Comparison of ENCODE assay signal across 19 mouse cellular contexts in genomic region chr11:51443818-51444217, GRCm38 (mm10).
A peak's percentile ranks its signal among the peaks of the same experiment; 100 is the strongest.
DNase-seq lines count a peak whose midpoint lies in the region; ATAC-seq and TF ChIP-seq lines count a peak whose summit lies in the region.
"Had no signal": no experiment of that assay in that cellular context is flagged by ENCODE, and none has a peak within 500 bp of the region (broad histone marks: within the 10 kb centered on the region; RNA-seq: fewer than 3 reads in every experiment).

No protein-coding gene starts in this region.

- H3K36me3 ChIP-seq in embryonic facial prominence, embryonic 15.5 days: no peaks in the 10 kb centered on the region
- peaks cover 9% of the 10 kb centered on the region for H3K36me3 ChIP-seq in embryonic facial prominence, embryonic 10.5 days (replicated peaks)
- no peaks in the 10 kb centered on the region for H3K36me3 ChIP-seq in G1E (replicated peaks)
- H3K36me3 ChIP-seq in liver, postnatal 0 days (replicated peaks; ENCODE audit: insufficient read depth, low read length): no peaks in the 10 kb centered on the region
- H3K36me3 ChIP-seq: heart, embryonic 12.5 days; hindbrain, embryonic 13.5 days; kidney, embryonic 15.5 days; limb, embryonic 13.5 days; midbrain, embryonic 15.5 days had no signal

- 57% methylated on average over 2 of the region's 2 CpGs for WGBS in embryonic facial prominence, embryonic 15.5 days
- WGBS in embryonic facial prominence, embryonic 10.5 days: 76% methylated on average over 2 of the region's 2 CpGs
- WGBS in liver, postnatal 0 days (ENCODE audit: insufficient replicate concordance): 38% methylated on average over 2 of the region's 2 CpGs

- DNase-seq in embryonic facial prominence, embryonic 10.5 days (ENCODE audit: low spot score): no peak
- DNase-seq in G1E (ENCODE audit: low spot score) (peak; percentile 13), liver (peak; percentile 82)
- no peak for DNase-seq in liver, postnatal 0 days
- DNase-seq in left cerebral cortex, postnatal 25 days (ENCODE audit: low spot score in 2 of 2): no peak
- DNase-seq in urinary bladder, postnatal 4 days (ENCODE audit: low spot score in 2 of 2): no peak
- no peak for DNase-seq in left cerebral cortex, postnatal 36 days (ENCODE audit: low spot score in 2 of 2)
- DNase-seq: cerebellum, adult 2 months; heart, postnatal 14 days; right cerebral cortex, postnatal 25 days had no signal

- TF ChIP-seq CTCF in G1E (IDR thresholded peaks at IDR 0.05; ENCODE audit: low read depth, low read length): no peak
- TF ChIP-seq CTCF in liver, postnatal 0 days (IDR thresholded peaks at IDR 0.05; ENCODE audit: low read depth): no peak

- H3K4me1 ChIP-seq in embryonic facial prominence, embryonic 15.5 days: peaks cover 6% of the 10 kb centered on the region; the same call in 1 of the 2 replicates
- H3K4me1 ChIP-seq in embryonic facial prominence, embryonic 10.5 days: peaks cover 15% of the 10 kb centered on the region
- H3K4me1 ChIP-seq in G1E (ENCODE audit: insufficient read depth, low read depth, low read length): peaks cover 30% of the 10 kb centered on the region
- H3K4me1 ChIP-seq in liver, postnatal 0 days (ENCODE audit: insufficient read depth): no peaks in the 10 kb centered on the region
- H3K4me1 ChIP-seq: kidney, embryonic 15.5 days; megakaryocyte, embryonic 14.5 days; midbrain, embryonic 15.5 days had no signal

- H3K4me3 ChIP-seq in embryonic facial prominence, embryonic 15.5 days (replicated peaks): no peak overlapping the region
- H3K4me3 ChIP-seq in embryonic facial prominence, embryonic 10.5 days: no peak overlapping the region
- no peak overlapping the region; the same call in 1 of the 2 replicates for H3K4me3 ChIP-seq in G1E (ENCODE audit: low read depth, low read length)
- H3K4me3 ChIP-seq in liver, postnatal 0 days (ENCODE audit: low read depth, low read length): no peak overlapping the region
- H3K4me3 ChIP-seq: heart, embryonic 12.5 days; hindbrain, embryonic 13.5 days; kidney, embryonic 15.5 days; limb, embryonic 13.5 days; megakaryocyte, embryonic 14.5 days; midbrain, embryonic 15.5 days had no signal

- H3K9me3 ChIP-seq in embryonic facial prominence, embryonic 15.5 days (replicated peaks): no peaks in the 10 kb centered on the region
- H3K9me3 ChIP-seq in embryonic facial prominence, embryonic 10.5 days: no peaks in the 10 kb centered on the region
- H3K9me3 ChIP-seq in G1E (replicated peaks): no peaks in the 10 kb centered on the region
- H3K9me3 ChIP-seq in liver, postnatal 0 days (ENCODE audit: low read length): no peaks in the 10 kb centered on the region
- H3K9me3 ChIP-seq: hindbrain, embryonic 13.5 days; kidney, embryonic 15.5 days; limb, embryonic 13.5 days; megakaryocyte, embryonic 14.5 days; midbrain, embryonic 15.5 days had no signal

- no peak overlapping the region for H3K27ac ChIP-seq in embryonic facial prominence, embryonic 15.5 days (replicated peaks)
- H3K27ac ChIP-seq in embryonic facial prominence, embryonic 10.5 days (replicated peaks): no peak overlapping the region
- H3K27ac ChIP-seq in liver, postnatal 0 days (ENCODE audit: low read depth): peak overlapping the region; percentile 29; the same call in 1 of the 2 replicates
- H3K27ac ChIP-seq: hindbrain, embryonic 13.5 days; kidney, embryonic 15.5 days; limb, embryonic 13.5 days; midbrain, embryonic 15.5 days had no signal

- ATAC-seq in embryonic facial prominence, embryonic 15.5 days (ENCODE audit: insufficient number of reproducible peaks, low FRiP score, low TSS enrichment, low read depth): 0 out of 2 replicates have a peak, but pooled peaks have one; percentile 34
- no peak for ATAC-seq in G1E (ENCODE audit: extremely low read depth, insufficient number of reproducible peaks, low FRiP score, poor library complexity, severe bottlenecking)
- peak; percentile 85 for ATAC-seq in liver, postnatal 0 days
- ATAC-seq: forebrain, embryonic 16.5 days; inflammation-experienced regulatory T-cells, adult 6 months; midbrain, embryonic 15.5 days had no signal

- no peak overlapping the region for H3K4me2 ChIP-seq in embryonic facial prominence, embryonic 15.5 days (replicated peaks)
- H3K4me2 ChIP-seq in liver, postnatal 0 days (ENCODE audit: low read depth, low read length): peak overlapping the region; percentile 29; the same call in 1 of the 2 replicates
- H3K4me2 ChIP-seq: heart, embryonic 12.5 days; hindbrain, embryonic 13.5 days; kidney, embryonic 15.5 days; limb, embryonic 13.5 days; midbrain, embryonic 15.5 days had no signal

- H3K27me3 ChIP-seq in embryonic facial prominence, embryonic 15.5 days: no peaks in the 10 kb centered on the region
- no peaks in the 10 kb centered on the region for H3K27me3 ChIP-seq in embryonic facial prominence, embryonic 10.5 days (replicated peaks; ENCODE audit: low read depth, poor library complexity, severe bottlenecking)
- H3K27me3 ChIP-seq in G1E (ENCODE audit: insufficient read depth, low read length): peaks cover 7% of the 10 kb centered on the region
- H3K27me3 ChIP-seq in liver, postnatal 0 days (ENCODE audit: insufficient read depth, low read length): no peaks in the 10 kb centered on the region
- H3K27me3 ChIP-seq: hindbrain, embryonic 13.5 days; kidney, embryonic 15.5 days; limb, embryonic 13.5 days; megakaryocyte, embryonic 14.5 days; midbrain, embryonic 15.5 days had no signal

- 0 out of 2 replicates have a peak, but pooled peaks have one; percentile 40 for TF ChIP-seq EP300 in liver, postnatal 0 days (IDR thresholded peaks at IDR 0.05; ENCODE audit: low read depth)

- intact Hi-C loops in left cerebral cortex, postnatal 25 days (cut with DNase I): no loop called here
- intact Hi-C loops in left cerebral cortex, postnatal 36 days (cut with DNase I): no loop called here

- no peak overlapping the region for H3K9ac ChIP-seq in embryonic facial prominence, embryonic 15.5 days
- H3K9ac ChIP-seq in liver, postnatal 0 days (replicated peaks): no peak overlapping the region
- H3K9ac ChIP-seq: heart, embryonic 12.5 days; hindbrain, embryonic 13.5 days; kidney, embryonic 15.5 days; limb, embryonic 13.5 days; midbrain, embryonic 15.5 days had no signal

Comparison
In these comparisons a context has a peak if more than half of its experiments do, and no peak if none do; other contexts are left out.
1. DNase-seq: peak in G1E (single experiment) and liver (single experiment); none in embryonic facial prominence, embryonic 10.5 days (single experiment), liver, postnatal 0 days (single experiment), left cerebral cortex, postnatal 25 days (0 of 2), urinary bladder, postnatal 4 days (0 of 2) and left cerebral cortex, postnatal 36 days (0 of 2).